Mouse (Mus musculus): ENCODE results near the gene Golph3l. TPM values are rescaled to one million over a fixed set of nuclear protein-coding genes. Genes with fewer than 3 reads are reported as not detected.
"Not testable (repeated sequence)": the region's sequence is repeated elsewhere in the genome, so short reads cannot be mapped to it uniquely, and the experiment has no call there.

The Golph3l gene
- polyA plus RNA-seq, 1 experiment = 10.4 TPM

DNA sequence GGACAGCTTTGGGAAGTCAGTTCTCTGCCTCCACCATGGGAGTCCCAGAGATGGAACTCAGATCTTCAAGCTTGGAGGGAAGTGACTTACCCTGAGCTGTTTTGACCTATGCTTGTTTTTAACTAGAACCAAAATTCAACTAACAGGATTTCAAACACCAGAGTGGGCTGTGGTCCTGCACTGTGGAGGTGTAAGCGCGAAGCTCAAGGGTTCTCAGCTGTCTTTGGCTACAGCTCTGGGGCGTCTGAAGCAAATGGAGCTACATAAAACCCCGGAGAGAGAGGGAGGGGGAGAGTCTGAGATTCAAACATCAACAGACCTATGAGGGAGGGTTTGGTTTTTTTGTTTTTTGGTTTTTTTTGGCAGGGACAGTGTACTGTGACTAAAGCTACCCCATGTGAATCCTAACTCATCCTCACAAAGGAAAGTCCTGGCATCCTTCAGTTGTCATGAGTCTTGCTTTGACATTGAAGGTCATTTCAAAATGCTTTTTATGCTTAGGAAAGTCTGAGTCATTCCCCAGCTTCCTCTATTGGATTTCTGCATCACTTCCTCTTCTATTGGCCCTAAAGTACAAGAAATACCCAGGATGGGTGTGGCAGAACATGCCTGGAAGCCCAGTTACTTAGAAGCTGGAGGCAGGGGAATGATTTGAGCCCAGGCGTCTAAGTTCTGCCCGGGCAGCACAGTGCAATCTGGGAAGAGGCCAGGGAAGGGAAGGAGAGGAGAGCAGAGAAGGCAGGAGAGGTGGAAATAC lies 61.7 kb downstream of the Golph3l start:
- Histone ChIP-seq H3K4me3 (ENCODE audit: insufficient read depth, low read depth, low read length) (no peak overlapping the region), H3K27me3 (replicated peaks; ENCODE audit: control insufficient read depth, insufficient read depth, low read length) (no peaks in the 10 kb centered on the region), H3K36me3 (ENCODE audit: control insufficient read depth, insufficient read depth, low read length) (no peaks in the 10 kb centered on the region), H3K27ac (ENCODE audit: insufficient read depth, low read depth, low read length) (peak overlapping the region; percentile 97), H3K4me1 (ENCODE audit: control insufficient read depth, insufficient read depth, low read length) (peaks cover 13% of the 10 kb centered on the region; the same call in 1 of the 2 replicates)
- peak; percentile 83 for DNase-seq
- TF ChIP-seq POLR2A (IDR thresholded peaks at IDR 0.05; ENCODE audit: low read depth, low read length) (no peak), CTCF (conservative IDR thresholded peaks at IDR 0.05; ENCODE audit: insufficient read depth, insufficient read length, low read depth, low read length) (no peak)
- WGBS = 41% methylated on average over 6 of the region's 6 CpGs

- no peak for DNase-seq
- no peaks in the 10 kb centered on the region for H3K27me3 ChIP-seq (replicated peaks; ENCODE audit: control insufficient read depth, insufficient read depth, low read length)
- H3K4me1 ChIP-seq (ENCODE audit: control insufficient read depth, insufficient read depth, low read length) = peaks cover 13% of the 10 kb centered on the region; the same call in 1 of the 2 replicates
- H3K27ac ChIP-seq (ENCODE audit: insufficient read depth, low read depth, low read length) = peak overlapping the region; percentile 97
- WGBS = 79% methylated on average over 3 of the region's 3 CpGs
- TF ChIP-seq CTCF (conservative IDR thresholded peaks at IDR 0.05; ENCODE audit: insufficient read depth, insufficient read length, low read depth, low read length) = no peak
- no peak for TF ChIP-seq POLR2A (IDR thresholded peaks at IDR 0.05; ENCODE audit: low read depth, low read length)
- H3K36me3 ChIP-seq (ENCODE audit: control insufficient read depth, insufficient read depth, low read length) = no peaks in the 10 kb centered on the region
- no peak overlapping the region for H3K4me3 ChIP-seq (ENCODE audit: insufficient read depth, low read depth, low read length)
Measured at GRCm38 (mm10) chr3:95651033-95651373, 62.3 kb downstream of the Golph3l start.

- 85% methylated on average over 16 of the region's 16 CpGs for WGBS
- H3K36me3 ChIP-seq (ENCODE audit: control insufficient read depth, insufficient read depth, low read length) = no peaks in the 10 kb centered on the region
- H3K4me3 ChIP-seq (ENCODE audit: insufficient read depth, low read depth, low read length) = no peak overlapping the region
- TF ChIP-seq POLR2A (IDR thresholded peaks at IDR 0.05; ENCODE audit: low read depth, low read length) (no peak), CTCF (conservative IDR thresholded peaks at IDR 0.05; ENCODE audit: insufficient read depth, insufficient read length, low read depth, low read length) (no peak)
- DNase-seq = no peak
- H3K4me1 ChIP-seq (ENCODE audit: control insufficient read depth, insufficient read depth, low read length) = peaks cover 13% of the 10 kb centered on the region; the same call in 1 of the 2 replicates
- no peaks in the 10 kb centered on the region for H3K27me3 ChIP-seq (replicated peaks; ENCODE audit: control insufficient read depth, insufficient read depth, low read length)
- H3K27ac ChIP-seq (ENCODE audit: insufficient read depth, low read depth, low read length) = peak overlapping the region; percentile 97
Measured at GRCm38 (mm10) chr3:95651391-95652203, 62.9 kb downstream of the Golph3l start.

- H3K4me1 ChIP-seq (ENCODE audit: control insufficient read depth, insufficient read depth, low read length) = peaks cover 13% of the 10 kb centered on the region; the same call in 1 of the 2 replicates
- 80% methylated on average over 7 of the region's 7 CpGs for whole genome bisulfite sequencing
- H3K27me3 ChIP-seq (replicated peaks; ENCODE audit: control insufficient read depth, insufficient read depth, low read length) = no peaks in the 10 kb centered on the region
- TF ChIP-seq POLR2A (IDR thresholded peaks at IDR 0.05; ENCODE audit: low read depth, low read length) = no peak
- TF ChIP-seq CTCF (conservative IDR thresholded peaks at IDR 0.05; ENCODE audit: insufficient read depth, insufficient read length, low read depth, low read length) = no peak
- peak overlapping the region; percentile 21 for H3K27ac ChIP-seq (ENCODE audit: insufficient read depth, low read depth, low read length)
- no peaks in the 10 kb centered on the region for H3K36me3 ChIP-seq (ENCODE audit: control insufficient read depth, insufficient read depth, low read length)
- no peak for DNase-seq
- H3K4me3 ChIP-seq (ENCODE audit: insufficient read depth, low read depth, low read length) = no peak overlapping the region
Measured at GRCm38 (mm10) chr3:95652204-95652811, 63.6 kb downstream of the Golph3l start.

GRCm38 (mm10) chr3:95652871-95653270 lies 64.1 kb downstream of the Golph3l start:
- no peak for DNase-seq
- H3K4me1 ChIP-seq (ENCODE audit: control insufficient read depth, insufficient read depth, low read length) = peaks cover 13% of the 10 kb centered on the region; the same call in 1 of the 2 replicates
- TF ChIP-seq CTCF (conservative IDR thresholded peaks at IDR 0.05; ENCODE audit: insufficient read depth, insufficient read length, low read depth, low read length) (no peak), POLR2A (IDR thresholded peaks at IDR 0.05; ENCODE audit: low read depth, low read length) (no peak)
- no peak overlapping the region for H3K4me3 ChIP-seq (ENCODE audit: insufficient read depth, low read depth, low read length)
- no peaks in the 10 kb centered on the region for H3K36me3 ChIP-seq (ENCODE audit: control insufficient read depth, insufficient read depth, low read length)
- peak overlapping the region; percentile 39; the same call in 1 of the 2 replicates for H3K27ac ChIP-seq (ENCODE audit: insufficient read depth, low read depth, low read length)
- no peaks in the 10 kb centered on the region for H3K27me3 ChIP-seq (replicated peaks; ENCODE audit: control insufficient read depth, insufficient read depth, low read length)
- WGBS = 45% methylated on average over 6 of the region's 6 CpGs

- H3K4me1 ChIP-seq (ENCODE audit: control insufficient read depth, insufficient read depth, low read length) = peaks cover 13% of the 10 kb centered on the region; the same call in 1 of the 2 replicates
- H3K27ac ChIP-seq (ENCODE audit: insufficient read depth, low read depth, low read length) = peak overlapping the region; percentile 65
- TF ChIP-seq CTCF (conservative IDR thresholded peaks at IDR 0.05; ENCODE audit: insufficient read depth, insufficient read length, low read depth, low read length) = no peak
- no peak for TF ChIP-seq POLR2A (IDR thresholded peaks at IDR 0.05; ENCODE audit: low read depth, low read length)
- no peak overlapping the region for H3K4me3 ChIP-seq (ENCODE audit: insufficient read depth, low read depth, low read length)
- no peak for DNase-seq
- H3K36me3 ChIP-seq (ENCODE audit: control insufficient read depth, insufficient read depth, low read length) = no peaks in the 10 kb centered on the region
- 54% methylated on average over 11 of the region's 11 CpGs for WGBS
- H3K27me3 ChIP-seq (replicated peaks; ENCODE audit: control insufficient read depth, insufficient read depth, low read length) = no peaks in the 10 kb centered on the region
Measured at GRCm38 (mm10) chr3:95653473-95654034, 64.8 kb downstream of the Golph3l start.

DNA sequence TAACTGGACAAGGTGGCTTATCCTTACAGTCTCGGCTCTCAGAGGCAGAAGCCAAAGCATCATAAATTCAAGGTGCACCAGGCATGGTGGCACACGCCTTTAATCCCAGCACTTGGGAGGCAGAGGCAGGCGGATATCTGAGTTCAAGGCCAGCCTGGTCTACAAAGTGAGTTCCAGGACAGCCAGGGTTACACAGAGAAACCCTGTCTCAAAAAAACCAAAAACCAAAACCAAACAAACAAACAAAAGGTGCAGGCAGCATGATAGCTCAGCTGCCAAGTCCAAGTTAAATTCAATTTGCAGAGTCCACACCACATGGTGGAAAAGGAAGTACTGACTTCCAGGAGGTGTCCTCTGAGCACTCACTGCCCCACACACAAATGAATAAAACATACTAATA lies 65.6 kb downstream of the Golph3l start:
- Histone ChIP-seq H3K27ac (ENCODE audit: insufficient read depth, low read depth, low read length) (peak overlapping the region; percentile 54), H3K4me1 (ENCODE audit: control insufficient read depth, insufficient read depth, low read length) (peaks cover 13% of the 10 kb centered on the region; the same call in 1 of the 2 replicates)
- H3K27me3 ChIP-seq (replicated peaks; ENCODE audit: control insufficient read depth, insufficient read depth, low read length); DNase-seq; H3K4me3 ChIP-seq (ENCODE audit: insufficient read depth, low read depth, low read length); H3K36me3 ChIP-seq (ENCODE audit: control insufficient read depth, insufficient read depth, low read length): not testable (repeated sequence)
- WGBS = 84% methylated on average over 3 of the region's 3 CpGs

All from kidney, adult 2 months (tissue).